Mouse (Mus musculus) ES-E14 (cell line): ENCODE results near the gene Iqgap2.

ENCODE experiments used
- CHD2 ChIP-seq: IDR thresholded peaks from 2 replicates; pipeline ENCODE4 v1.6.1; 2014; ENCODE audit warnings: mild to moderate bottlenecking, low read depth, low read length, inconsistent platforms
- HCFC1 ChIP-seq: IDR thresholded peaks from 2 replicates; pipeline ENCODE4 v1.6.1; 2012; ENCODE audit warnings: low read length, inconsistent platforms, borderline replicate concordance; ENCODE audit not compliant: insufficient read depth

DNA sequence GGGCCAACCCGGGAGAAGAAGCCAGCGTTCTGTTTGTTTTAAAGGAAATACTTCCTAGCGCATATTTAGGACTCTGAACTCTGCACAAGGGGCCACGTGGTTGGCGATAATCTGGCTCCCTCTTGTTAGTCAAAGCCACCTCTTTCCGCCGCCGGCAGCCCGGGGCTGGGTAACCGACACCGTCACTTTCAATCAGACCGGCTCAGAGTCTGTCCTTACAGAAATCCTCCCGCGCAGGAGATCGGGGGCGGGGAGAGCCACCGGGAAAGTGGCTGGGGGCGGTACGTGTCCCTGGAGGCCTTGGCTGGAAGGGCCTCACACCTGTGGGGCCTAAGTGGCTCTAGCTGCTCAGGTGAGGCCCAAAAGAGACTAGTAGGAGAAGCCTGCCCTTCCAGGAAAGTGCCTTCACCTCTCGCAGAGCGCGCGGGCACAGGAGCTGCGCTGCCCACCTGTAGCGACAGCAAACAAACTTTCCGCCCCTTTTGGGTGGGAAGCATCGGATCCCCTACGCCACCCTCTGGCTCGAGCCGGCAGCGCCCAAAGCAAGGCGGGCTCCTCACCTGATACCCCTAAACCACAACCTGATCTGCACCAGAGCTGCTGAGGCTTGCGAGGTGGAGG is 761 bp downstream of the Iqgap2 start:
- no peak for TF ChIP-seq CHD2
- TF ChIP-seq HCFC1 = no peak
